Mouse (Mus musculus) embryonic fibroblast, embryonic 13.5 days (primary cell): ENCODE measurements around the gene Tango2.

Experiments
- CTCF ChIP-seq: IDR thresholded peaks from 2 replicates; pipeline ENCODE4 v1.5.1; 2011; ENCODE audit warnings: mild to moderate bottlenecking, control low read depth, low read length, moderate library complexity, borderline replicate concordance; ENCODE audit not compliant: insufficient read depth
- POLR2A ChIP-seq: IDR thresholded peaks from 2 replicates; pipeline ENCODE4 v1.6.1; 2011; ENCODE audit warnings: low read depth, mild to moderate bottlenecking, control low read depth, low read length, moderate library complexity

GRCm38 (mm10) chr16:18370197-18370596 lies 22.3 kb upstream of the Tango2 start:
- no peak for TF ChIP-seq POLR2A
- no peak for TF ChIP-seq CTCF
